Mouse (Mus musculus): ENCODE data around the gene Ccdc170. TPM values are rescaled to one million over a fixed set of nuclear protein-coding genes. Genes with fewer than 3 reads are reported as not detected.

Gene Ccdc170
- polyA plus RNA-seq, 1 experiment: 3.8 TPM

- TF ChIP-seq POLR2A (IDR thresholded peaks at IDR 0.05; ENCODE audit: low read depth, low read length): no peak
- no peak for TF ChIP-seq CTCF (conservative IDR thresholded peaks at IDR 0.05; ENCODE audit: insufficient read depth, insufficient read length, low read depth, low read length)
- DNase-seq: peak; percentile 33
- Histone ChIP-seq H3K36me3 (ENCODE audit: control insufficient read depth, insufficient read depth, low read length) (no peaks in the 10 kb centered on the region), H3K4me1 (ENCODE audit: control insufficient read depth, insufficient read depth, low read length) (peaks cover 7% of the 10 kb centered on the region; the same call in 1 of the 2 replicates), H3K4me3 (ENCODE audit: insufficient read depth, low read depth, low read length) (no peak overlapping the region), H3K27ac (ENCODE audit: insufficient read depth, low read depth, low read length) (no peak overlapping the region), H3K27me3 (replicated peaks; ENCODE audit: control insufficient read depth, insufficient read depth, low read length) (no peaks in the 10 kb centered on the region)
- WGBS: 71% methylated on average over 11 of the region's 11 CpGs
Observed at GRCm38 (mm10) chr10:4533873-4534272, 51.6 kb downstream of the Ccdc170 start.

GRCm38 (mm10) chr10:4545550-4545949 lies 63.2 kb downstream of the Ccdc170 start:
- DNase-seq: no peak
- no peaks in the 10 kb centered on the region for H3K27me3 ChIP-seq (replicated peaks; ENCODE audit: control insufficient read depth, insufficient read depth, low read length)
- 98% methylated on average over 2 of the region's 2 CpGs for WGBS
- H3K4me1 ChIP-seq (ENCODE audit: control insufficient read depth, insufficient read depth, low read length): no peaks in the 10 kb centered on the region
- no peak overlapping the region for H3K27ac ChIP-seq (ENCODE audit: insufficient read depth, low read depth, low read length)
- no peaks in the 10 kb centered on the region for H3K36me3 ChIP-seq (ENCODE audit: control insufficient read depth, insufficient read depth, low read length)
- peak; percentile 22; the same call in 1 of the 2 replicates for TF ChIP-seq CTCF (conservative IDR thresholded peaks at IDR 0.05; ENCODE audit: insufficient read depth, insufficient read length, low read depth, low read length)
- no peak for TF ChIP-seq POLR2A (IDR thresholded peaks at IDR 0.05; ENCODE audit: low read depth, low read length)
- H3K4me3 ChIP-seq (ENCODE audit: insufficient read depth, low read depth, low read length): no peak overlapping the region

- TF ChIP-seq CTCF (conservative IDR thresholded peaks at IDR 0.05; ENCODE audit: insufficient read depth, insufficient read length, low read depth, low read length) (no peak), POLR2A (IDR thresholded peaks at IDR 0.05; ENCODE audit: low read depth, low read length) (no peak)
Observed at GRCm38 (mm10) chr10:4553442-4554119, 71.3 kb downstream of the Ccdc170 start.

GRCm38 (mm10) chr10:4556842-4557377 lies 74.6 kb downstream of the Ccdc170 start:
- no peaks in the 10 kb centered on the region for H3K36me3 ChIP-seq (ENCODE audit: control insufficient read depth, insufficient read depth, low read length)
- WGBS: 80% methylated on average over 3 of the region's 3 CpGs
- H3K4me3 ChIP-seq (ENCODE audit: insufficient read depth, low read depth, low read length): no peak overlapping the region
- DNase-seq: no peak
- H3K27me3 ChIP-seq (replicated peaks; ENCODE audit: control insufficient read depth, insufficient read depth, low read length): no peaks in the 10 kb centered on the region
- no peak overlapping the region for H3K27ac ChIP-seq (ENCODE audit: insufficient read depth, low read depth, low read length)
- TF ChIP-seq CTCF (conservative IDR thresholded peaks at IDR 0.05; ENCODE audit: insufficient read depth, insufficient read length, low read depth, low read length) (no peak), POLR2A (IDR thresholded peaks at IDR 0.05; ENCODE audit: low read depth, low read length) (no peak)
- peaks cover 3% of the 10 kb centered on the region; the same call in 1 of the 2 replicates for H3K4me1 ChIP-seq (ENCODE audit: control insufficient read depth, insufficient read depth, low read length)

More at GRCm38 (mm10) chr10:4553442-4554119, 71.3 kb downstream of the Ccdc170 start:
- Histone ChIP-seq H3K27ac (ENCODE audit: insufficient read depth, low read depth, low read length) (no peak overlapping the region; the same call in 1 of the 2 replicates), H3K36me3 (ENCODE audit: control insufficient read depth, insufficient read depth, low read length) (no peaks in the 10 kb centered on the region), H3K4me1 (ENCODE audit: control insufficient read depth, insufficient read depth, low read length) (peaks cover 3% of the 10 kb centered on the region; the same call in 1 of the 2 replicates), H3K4me3 (ENCODE audit: insufficient read depth, low read depth, low read length) (no peak overlapping the region), H3K27me3 (replicated peaks; ENCODE audit: control insufficient read depth, insufficient read depth, low read length) (no peaks in the 10 kb centered on the region)
- DNase-seq: peak; percentile 67
- 46% methylated on average over 9 of the region's 9 CpGs for WGBS

- DNase-seq: peak; percentile 44
- TF ChIP-seq POLR2A (IDR thresholded peaks at IDR 0.05; ENCODE audit: low read depth, low read length) (no peak), CTCF (conservative IDR thresholded peaks at IDR 0.05; ENCODE audit: insufficient read depth, insufficient read length, low read depth, low read length) (no peak)
- H3K4me1 ChIP-seq (ENCODE audit: control insufficient read depth, insufficient read depth, low read length): no peaks in the 10 kb centered on the region
- no peak overlapping the region for H3K4me3 ChIP-seq (ENCODE audit: insufficient read depth, low read depth, low read length)
- 26% methylated on average over 4 of the region's 4 CpGs for WGBS
- 0 out of 2 replicates have a peak overlapping the region, but pooled peaks have one; percentile 1 for H3K27ac ChIP-seq (ENCODE audit: insufficient read depth, low read depth, low read length)
- no peaks in the 10 kb centered on the region for H3K36me3 ChIP-seq (ENCODE audit: control insufficient read depth, insufficient read depth, low read length)
- H3K27me3 ChIP-seq (replicated peaks; ENCODE audit: control insufficient read depth, insufficient read depth, low read length): no peaks in the 10 kb centered on the region
Observed at GRCm38 (mm10) chr10:4559132-4559531, 76.8 kb downstream of the Ccdc170 start.

- 96% methylated on average over 1 of the region's 1 CpGs for WGBS
- H3K36me3 ChIP-seq (ENCODE audit: control insufficient read depth, insufficient read depth, low read length): no peaks in the 10 kb centered on the region
- H3K4me1 ChIP-seq (ENCODE audit: control insufficient read depth, insufficient read depth, low read length): no peaks in the 10 kb centered on the region
- TF ChIP-seq POLR2A (IDR thresholded peaks at IDR 0.05; ENCODE audit: low read depth, low read length) (no peak), CTCF (conservative IDR thresholded peaks at IDR 0.05; ENCODE audit: insufficient read depth, insufficient read length, low read depth, low read length) (no peak)
- H3K4me3 ChIP-seq (ENCODE audit: insufficient read depth, low read depth, low read length): no peak overlapping the region
- no peaks in the 10 kb centered on the region for H3K27me3 ChIP-seq (replicated peaks; ENCODE audit: control insufficient read depth, insufficient read depth, low read length)
- H3K27ac ChIP-seq (ENCODE audit: insufficient read depth, low read depth, low read length): no peak overlapping the region
- DNase-seq: no peak
Observed at GRCm38 (mm10) chr10:4565148-4565547, 82.8 kb downstream of the Ccdc170 start.

- DNase-seq: no peak
- H3K4me3 ChIP-seq (ENCODE audit: insufficient read depth, low read depth, low read length): no peak overlapping the region
- H3K27ac ChIP-seq (ENCODE audit: insufficient read depth, low read depth, low read length): no peak overlapping the region
- H3K4me1 ChIP-seq (ENCODE audit: control insufficient read depth, insufficient read depth, low read length): no peaks in the 10 kb centered on the region
- no peaks in the 10 kb centered on the region for H3K27me3 ChIP-seq (replicated peaks; ENCODE audit: control insufficient read depth, insufficient read depth, low read length)
- TF ChIP-seq CTCF (conservative IDR thresholded peaks at IDR 0.05; ENCODE audit: insufficient read depth, insufficient read length, low read depth, low read length) (no peak), POLR2A (IDR thresholded peaks at IDR 0.05; ENCODE audit: low read depth, low read length) (no peak)
- no peaks in the 10 kb centered on the region for H3K36me3 ChIP-seq (ENCODE audit: control insufficient read depth, insufficient read depth, low read length)
- 97% methylated on average over 4 of the region's 4 CpGs for WGBS
Observed at GRCm38 (mm10) chr10:4570778-4571177, 88.5 kb downstream of the Ccdc170 start.

All from kidney, adult 2 months (tissue).